Mouse (Mus musculus): Measurements from ENCODE around the gene Itih1. TPM values are rescaled to one million over a fixed set of nuclear protein-coding genes. Genes with fewer than 3 reads are reported as not detected.

Gene Itih1
- total RNA-seq (2022): under 1 TPM in 1 of 4 experiments, not detected in 3; 0.11 TPM

GRCm38 (mm10) chr14:30943038-30943437, at the start of gene Itih1:
Gene Itih1, minus strand, starts transcription at chr14:30943289.
- DNase-seq (ENCODE audit: low spot score in 2 of 2): no peak

GRCm38 (mm10) chr14:30976222-30976621, 33.1 kb upstream of the Itih1 start:
- no peak for DNase-seq (ENCODE audit: low spot score in 2 of 2)

GRCm38 (mm10) chr14:30974204-30974603, 31.1 kb upstream of the Itih1 start:
- no peak for DNase-seq (ENCODE audit: low spot score in 2 of 2)

GRCm38 (mm10) chr14:30960366-30960765, 17.3 kb upstream of the Itih1 start:
- no peak for DNase-seq (ENCODE audit: low spot score in 2 of 2)

GRCm38 (mm10) chr14:30959031-30959430, 15.9 kb upstream of the Itih1 start:
- no peak for DNase-seq (ENCODE audit: low spot score in 2 of 2)

- no peak for DNase-seq (ENCODE audit: low spot score in 2 of 2)
Observed at GRCm38 (mm10) chr14:30958517-30958916, 15.4 kb upstream of the Itih1 start.

GRCm38 (mm10) chr14:30951154-30951825, 8.2 kb upstream of the Itih1 start, which contains the start of gene Nek4:
Gene Nek4, plus strand, starts transcription at chr14:30951377.
- peak; percentile 90 to 95 for DNase-seq (ENCODE audit: low spot score in 2 of 2)

- no peak for DNase-seq (ENCODE audit: low spot score in 2 of 2)
Observed at GRCm38 (mm10) chr14:30949986-30950385, 6.9 kb upstream of the Itih1 start.

GRCm38 (mm10) chr14:30944745-30945144, 1.7 kb upstream of the Itih1 start:
- DNase-seq (ENCODE audit: low spot score in 2 of 2): no peak

- DNase-seq (ENCODE audit: low spot score in 2 of 2): peak; percentile 37 to 44
Observed at GRCm38 (mm10) chr14:30943860-30944674, 978 bp upstream of the Itih1 start.

- DNase-seq (ENCODE audit: low spot score in 2 of 2): no peak
Observed at GRCm38 (mm10) chr14:30942254-30942653, 835 bp downstream of the Itih1 start.

GRCm38 (mm10) chr14:30933351-30933750, 9.7 kb downstream of the Itih1 start:
- DNase-seq (ENCODE audit: low spot score in 2 of 2): no peak

- DNase-seq (ENCODE audit: low spot score in 2 of 2): no peak
Observed at GRCm38 (mm10) chr14:30930386-30930785, 12.7 kb downstream of the Itih1 start.

GRCm38 (mm10) chr14:30925492-30925891, 17.6 kb downstream of the Itih1 start:
- DNase-seq (ENCODE audit: low spot score in 2 of 2): no peak

- DNase-seq (ENCODE audit: low spot score in 2 of 2): no peak
Observed at GRCm38 (mm10) chr14:30923375-30924105, 19.5 kb downstream of the Itih1 start, which contains the start of gene Itih3. Gene Itih3, minus strand, starts transcription at chr14:30923760.

- no peak for DNase-seq (ENCODE audit: low spot score in 2 of 2)
Observed at GRCm38 (mm10) chr14:30922053-30922670, 20.9 kb downstream of the Itih1 start.

GRCm38 (mm10) chr14:30916516-30916915, 26.6 kb downstream of the Itih1 start:
- DNase-seq (ENCODE audit: low spot score in 2 of 2): no peak

- DNase-seq (ENCODE audit: low spot score in 2 of 2): no peak
Observed at GRCm38 (mm10) chr14:30913404-30913803, 29.7 kb downstream of the Itih1 start.

GRCm38 (mm10) chr14:30912641-30913040, 30.4 kb downstream of the Itih1 start:
- no peak for DNase-seq (ENCODE audit: low spot score in 2 of 2)

GRCm38 (mm10) chr14:30911141-30911540, 31.9 kb downstream of the Itih1 start:
- no peak for DNase-seq (ENCODE audit: low spot score in 2 of 2)

GRCm38 (mm10) chr14:30907814-30908265, 35.2 kb downstream of the Itih1 start:
- no peak for DNase-seq (ENCODE audit: low spot score in 2 of 2)

Measured in gastrocnemius, adult 8-10 months (tissue).